Mouse (Mus musculus) G1E (cell line): Measurements from ENCODE around the gene Gcnt2.

ENCODE experiments used
- CTCF ChIP-seq: IDR thresholded peaks from 2 replicates; pipeline ENCODE4 v1.5.1; 2012; ENCODE audit warnings: low read depth, low read length, inconsistent platforms, mixed read lengths
- GATA1 ChIP-seq: IDR thresholded peaks from 2 replicates; pipeline ENCODE4 v1.6.1; 2012; ENCODE audit warnings: borderline replicate concordance, low read length, inconsistent platforms, mixed read lengths
- GATA2 ChIP-seq: IDR thresholded peaks from 2 replicates; pipeline ENCODE4 v1.6.1; 2012; ENCODE audit warnings: low read depth, low read length, inconsistent platforms, borderline replicate concordance
- POLR2AphosphoS5 ChIP-seq: IDR thresholded peaks from 2 replicates; pipeline ENCODE4 v1.6.1; 2012; ENCODE audit warnings: low read depth, low read length, inconsistent platforms; ENCODE audit not compliant: insufficient replicate concordance
- TAL1 ChIP-seq: conservative IDR thresholded peaks from 2 replicates; pipeline ENCODE4 v1.6.1; 2012; ENCODE audit warnings: low read depth, low read length, inconsistent platforms, mixed read lengths

DNA sequence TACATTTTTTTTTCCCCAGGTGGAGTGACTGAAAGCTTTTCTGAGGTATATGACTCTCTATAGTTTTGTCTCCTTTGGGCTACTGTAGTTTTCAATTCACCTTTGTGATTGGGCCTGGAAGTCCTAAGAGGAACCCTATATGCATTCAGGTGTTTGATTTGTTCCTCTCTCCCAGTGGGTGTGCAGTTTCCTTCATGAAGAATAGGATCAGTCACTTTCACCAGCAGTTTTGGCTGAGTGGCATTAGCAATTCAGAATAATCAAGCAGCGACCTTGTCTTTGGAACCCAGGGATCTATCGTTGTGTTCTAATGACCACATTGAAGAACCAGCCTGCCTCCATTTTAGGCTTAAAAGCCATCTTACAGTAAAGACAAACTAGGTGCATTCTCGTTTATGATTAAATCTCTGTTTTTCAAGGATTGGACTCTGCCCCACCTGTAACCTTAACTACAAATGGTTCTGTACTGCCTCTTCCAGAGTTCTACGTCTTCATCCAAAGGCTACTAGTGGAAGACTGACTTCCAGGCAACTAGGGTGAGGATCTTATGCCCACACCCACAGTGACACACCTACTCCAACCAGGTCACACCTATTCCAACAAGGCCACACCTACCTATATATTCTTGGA, 110.3 kb downstream of the Gcnt2 start:
- TF ChIP-seq POLR2AphosphoS5 (no peak), CTCF (no peak), GATA1 (no peak), TAL1 (no peak), GATA2 (no peak)
